ENCODE assay signal across 18 mouse cellular contexts in the genomic region with DNA sequence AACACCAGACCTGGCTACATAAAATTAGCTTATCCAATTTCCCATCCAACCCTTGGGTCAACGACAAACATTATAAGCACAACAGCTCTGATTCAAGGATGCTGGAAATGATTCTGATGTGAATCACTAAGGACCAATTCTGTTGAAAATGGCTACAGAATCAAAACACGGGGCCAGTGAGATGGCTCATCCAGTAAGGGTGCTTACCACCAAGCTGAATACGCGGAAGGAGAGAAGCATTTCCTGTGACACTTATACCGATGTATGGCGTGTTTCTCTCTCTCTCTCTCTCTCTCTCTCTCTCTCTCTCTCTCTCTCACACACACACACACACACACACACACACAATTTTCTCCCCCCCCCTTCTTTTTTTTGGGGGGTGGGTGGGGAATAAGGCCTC. TPM values are rescaled to one million over a fixed set of nuclear protein-coding genes. Genes with fewer than 3 reads are reported as not detected.
DNase-seq lines count a peak whose midpoint lies in the region; ATAC-seq lines count a peak whose summit lies in the region.
"Had no signal": no experiment of that assay in that cellular context is flagged by ENCODE, and none has a peak within 500 bp of the region (broad histone marks: within the 10 kb centered on the region; RNA-seq: fewer than 3 reads in every experiment).

No protein-coding gene starts in this region.

- peak; percentile 56 for DNase-seq in CD4-positive, CD25-positive, alpha-beta regulatory T cell, adult 2 months (ENCODE audit: low read depth, low spot score)
- peak; percentile 54 for DNase-seq in induced T-regulatory cell, adult 2 months (ENCODE audit: low read depth)
- DNase-seq in naive thymus-derived CD4-positive, alpha-beta T cell, adult 2 months (ENCODE audit: low read depth) = peak; percentile 66
- no peak for DNase-seq in spleen, postnatal 4 days (ENCODE audit: low spot score in 2 of 2)
- no peak for DNase-seq in layer of hippocampus, adult 9-11 months
- DNase-seq: adrenal gland, adult 8-10 months; adrenal gland, postnatal 14 days; adrenal gland, postnatal 36 days; B cell, adult 2 months; cerebellum, adult 11-12 months; cerebellum, adult 2 months; cerebellum, adult 9-10 months; cerebellum, postnatal 10 days; cerebellum, postnatal 25 days; forebrain, postnatal 0 days had no signal

- ATAC-seq in CD4-positive, CD25-positive, alpha-beta regulatory T cell, adult 4 months = no peak
- ATAC-seq: forebrain, embryonic 13.5 days; forebrain, embryonic 15.5 days; forebrain, postnatal 0 days had no signal

RNA-seq across cellular contexts. Expression of gene Nkiras2, which starts 11.9 kb away (rescaled TPM):
- 10 to 100 TPM; 27.1 to 30.3 TPM for polyA plus RNA-seq in CD4-positive, CD25-positive, alpha-beta regulatory T cell, adult 4 months (2017; shearing (Covaris generic))

RNA-seq across cellular contexts. Expression of gene Dnajc7, which starts 12.8 kb away (rescaled TPM):
- polyA plus RNA-seq in CD4-positive, CD25-positive, alpha-beta regulatory T cell, adult 4 months (2017; shearing (Covaris generic)) = 100 to 1,000 TPM; 426 to 510 TPM

RNA-seq across cellular contexts. Expression of gene Cnp, which starts 32.4 kb away (rescaled TPM):
- 100 to 1,000 TPM; 185 to 348 TPM for polyA plus RNA-seq in CD4-positive, CD25-positive, alpha-beta regulatory T cell, adult 4 months (2017; shearing (Covaris generic))

Comparison
In these comparisons a context has a peak if more than half of its experiments do, and no peak if none do; other contexts are left out.
1. DNase-seq: peak in CD4-positive, CD25-positive, alpha-beta regulatory T cell, adult 2 months (single experiment), induced T-regulatory cell, adult 2 months (single experiment) and naive thymus-derived CD4-positive, alpha-beta T cell, adult 2 months (single experiment); none in spleen, postnatal 4 days (0 of 2) and layer of hippocampus, adult 9-11 months (single experiment).